In the genomic region with DNA sequence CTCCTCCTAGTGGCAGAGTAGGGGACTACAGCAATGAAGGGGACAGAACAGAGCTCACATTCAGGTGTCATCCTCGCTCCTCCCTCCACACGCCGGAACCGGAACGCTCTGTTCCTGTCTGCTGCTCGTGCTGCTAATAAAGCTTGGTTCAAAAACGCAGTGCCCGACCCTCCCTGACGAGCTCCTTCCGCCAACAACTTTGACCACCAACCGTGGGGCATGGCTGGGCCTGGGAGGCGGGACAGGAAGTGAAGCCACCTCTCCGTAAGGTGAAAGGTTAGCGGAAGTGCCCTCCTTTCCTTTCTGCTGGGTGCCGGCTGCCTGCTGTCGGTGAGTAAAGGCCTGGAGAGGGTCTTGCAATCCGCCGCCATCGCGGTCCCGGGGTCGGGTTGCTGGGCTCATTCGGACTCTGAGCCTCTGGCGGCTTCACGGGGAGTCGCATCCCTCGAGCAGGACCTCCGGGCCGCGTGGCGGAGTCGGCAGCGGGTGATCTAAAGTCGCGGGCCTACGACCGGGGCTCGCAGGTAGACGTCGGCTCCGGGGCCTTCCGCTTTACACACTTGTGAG, we compare ENCODE assay signal across 8 mouse cellular contexts. TPM values are rescaled to one million over a fixed set of nuclear protein-coding genes. Genes with fewer than 3 reads are reported as not detected.
A peak's percentile ranks its signal among the peaks of the same experiment; 100 is the strongest.
DNase-seq lines count a peak whose midpoint lies in the region; ATAC-seq and TF ChIP-seq lines count a peak whose summit lies in the region.

Rpl27 (plus strand) TSS at position 172 of the 567 bp plus-strand sequence.

- no peaks in the 10 kb centered on the region for H3K9me3 ChIP-seq in G1E (replicated peaks)
- no peaks in the 10 kb centered on the region for H3K9me3 ChIP-seq in forebrain, embryonic 16.5 days (ENCODE audit: control insufficient read depth, low read length)
- no peaks in the 10 kb centered on the region for H3K9me3 ChIP-seq in lung, embryonic 14.5 days (ENCODE audit: low read depth, low read length)

- ATAC-seq in G1E (ENCODE audit: extremely low read depth, insufficient number of reproducible peaks, low FRiP score, poor library complexity, severe bottlenecking), result peak; percentile 97
- ATAC-seq in forebrain, embryonic 16.5 days, result peak; percentile 99
- peak; percentile 99 for ATAC-seq in lung, embryonic 14.5 days (ENCODE audit: insufficient read depth)

- peak within 1 kb of the TSS; percentile 98 for H3K4me2 ChIP-seq in forebrain, embryonic 16.5 days (ENCODE audit: low read length)
- peak within 1 kb of the TSS; percentile 96 for H3K4me2 ChIP-seq in lung, embryonic 14.5 days

- H3K4me3 ChIP-seq in G1E (ENCODE audit: low read depth, low read length), result peak within 1 kb of the TSS; percentile 87
- H3K4me3 ChIP-seq in forebrain, embryonic 16.5 days (replicated peaks; ENCODE audit: low read length), result peak within 1 kb of the TSS; percentile 88
- H3K4me3 ChIP-seq in layer of hippocampus, adult 2 months, result peak within 1 kb of the TSS; percentile 71
- peak within 1 kb of the TSS; percentile 78 for H3K4me3 ChIP-seq in lung, embryonic 14.5 days (ENCODE audit: low read depth, low read length)
- H3K4me3 ChIP-seq in olfactory bulb, adult 2 months (ENCODE audit: insufficient read depth, low read depth, low read length), result peak within 1 kb of the TSS; percentile 82
- peak within 1 kb of the TSS; percentile 66 for H3K4me3 ChIP-seq in thymus, adult 2 months (ENCODE audit: control insufficient read depth, insufficient read depth, low read length)

- H3K27ac ChIP-seq in forebrain, embryonic 16.5 days (ENCODE audit: low read length), result peak within 1 kb of the TSS; percentile 79
- H3K27ac ChIP-seq in layer of hippocampus, adult 2 months, result peak within 1 kb of the TSS; percentile 95
- H3K27ac ChIP-seq in lung, embryonic 14.5 days (ENCODE audit: low read depth), result peak within 1 kb of the TSS; percentile 91
- peak within 1 kb of the TSS; percentile 72 for H3K27ac ChIP-seq in olfactory bulb, adult 2 months (ENCODE audit: insufficient read depth, low read depth, low read length)
- H3K27ac ChIP-seq in thymus, adult 2 months (ENCODE audit: control insufficient read depth, insufficient read depth, low read length), result peak within 1 kb of the TSS; percentile 40

- DNase-seq in G1E (ENCODE audit: low spot score), result peak; percentile 84
- peak; percentile 94 to 99 for DNase-seq in cerebellum, adult 18-20 months
- DNase-seq in heart, postnatal 36 days, result peak; percentile 92
- DNase-seq in layer of hippocampus, adult 2 months (ENCODE audit: low spot score in 2 of 2), result peak; percentile 96 to 99
- DNase-seq in lung, embryonic 14.5 days, result peak; percentile 99
- DNase-seq in thymus, adult 2 months, result peak; percentile 97

- intact Hi-C loops in heart, postnatal 36 days (cut with DNase I), result loop anchor here (2.0 kb wide), 1 partner anchor 25 kb away; the partner anchor contains the start of gene Vat1

- H3K27me3 ChIP-seq in G1E (ENCODE audit: insufficient read depth, low read length), result no peaks in the 10 kb centered on the region
- H3K27me3 ChIP-seq in forebrain, embryonic 16.5 days (replicated peaks; ENCODE audit: control insufficient read depth, insufficient read depth, low read length), result no peaks in the 10 kb centered on the region
- H3K27me3 ChIP-seq in lung, embryonic 14.5 days (ENCODE audit: insufficient read depth, low read length), result no peaks in the 10 kb centered on the region
- H3K27me3 ChIP-seq in thymus, adult 2 months (ENCODE audit: control insufficient read depth, insufficient read depth, low read length), result no peaks in the 10 kb centered on the region

- H3K4me1 ChIP-seq in G1E (ENCODE audit: insufficient read depth, low read depth, low read length), result peaks cover 27% of the 10 kb centered on the region
- peaks cover 12% of the 10 kb centered on the region for H3K4me1 ChIP-seq in forebrain, embryonic 16.5 days (replicated peaks; ENCODE audit: control insufficient read depth, insufficient read depth, low read length)
- no peaks in the 10 kb centered on the region for H3K4me1 ChIP-seq in lung, embryonic 14.5 days (ENCODE audit: insufficient read depth)
- peaks cover 4% of the 10 kb centered on the region; the same call in 1 of the 2 replicates for H3K4me1 ChIP-seq in olfactory bulb, adult 2 months (ENCODE audit: control insufficient read depth, insufficient read depth, low read length)
- H3K4me1 ChIP-seq in thymus, adult 2 months (replicated peaks; ENCODE audit: control insufficient read depth, insufficient read depth, low read length), result no peaks in the 10 kb centered on the region; the same call in 1 of the 2 replicates

- TF ChIP-seq POLR2A in olfactory bulb, adult 2 months (IDR thresholded peaks at IDR 0.05; ENCODE audit: insufficient read depth, low read depth, low read length), result peak; percentile 71
- peak; percentile 91 for TF ChIP-seq POLR2A in thymus, adult 2 months (IDR thresholded peaks at IDR 0.05; ENCODE audit: control insufficient read depth, extremely low read depth, insufficient read depth, low read length, poor library complexity)

- H3K36me3 ChIP-seq in G1E (replicated peaks), result peaks cover 36% of the 10 kb centered on the region
- peaks cover 10% of the 10 kb centered on the region; the same call in 1 of the 2 replicates for H3K36me3 ChIP-seq in forebrain, embryonic 16.5 days (ENCODE audit: control insufficient read depth, insufficient read depth)
- H3K36me3 ChIP-seq in lung, embryonic 14.5 days (ENCODE audit: insufficient read depth), result peaks cover 33% of the 10 kb centered on the region
- H3K36me3 ChIP-seq in thymus, adult 2 months (ENCODE audit: control insufficient read depth, insufficient read depth, low read length), result peaks cover 19% of the 10 kb centered on the region

- TF ChIP-seq CTCF in G1E (IDR thresholded peaks at IDR 0.05; ENCODE audit: low read depth, low read length), result peak; percentile 62
- TF ChIP-seq CTCF in layer of hippocampus, adult 2 months (conservative IDR thresholded peaks at IDR 0.05), result peak; percentile 69
- TF ChIP-seq CTCF in lung, embryonic 14.5 days (IDR thresholded peaks at IDR 0.05; ENCODE audit: low read depth), result peak; percentile 88
- TF ChIP-seq CTCF in olfactory bulb, adult 2 months (IDR thresholded peaks at IDR 0.05; ENCODE audit: insufficient read depth, low read depth, low read length), result no peak
- TF ChIP-seq CTCF in thymus, adult 2 months (IDR thresholded peaks at IDR 0.05; ENCODE audit: borderline replicate concordance, control insufficient read depth, extremely low read depth, insufficient read depth, low read length, poor library complexity), result peak; percentile 62; the same call in 1 of the 2 replicates

- under 1% methylated on average over 42 of the region's 42 CpGs for WGBS in forebrain, embryonic 16.5 days
- WGBS in lung, embryonic 14.5 days, result under 1% methylated on average over 42 of the region's 42 CpGs
- under 1% methylated on average over 42 of the region's 42 CpGs for WGBS in olfactory bulb, adult 2 months
- WGBS in thymus, adult 2 months, result under 1% methylated on average over 42 of the region's 42 CpGs

- peak within 1 kb of the TSS; percentile 92 for H3K9ac ChIP-seq in forebrain, embryonic 16.5 days (replicated peaks; ENCODE audit: low read depth, low read length)
- peak within 1 kb of the TSS; percentile 91 for H3K9ac ChIP-seq in lung, embryonic 14.5 days

RNA-seq across cellular contexts. Expression of gene Rpl27, which starts in this region (rescaled TPM):
- total RNA-seq in G1E (2014; fragmentation: Nextera tagmentation) (787 and 879 TPM in 2 replicates), G1E (2017) (1,687 and 2,225 TPM in 2 replicates)
- polyA plus RNA-seq in G1E (2012), result 444 and 1,039 TPM in 2 replicates
- 219 and 239 TPM in 2 replicates for polyA plus RNA-seq in forebrain, embryonic 16.5 days (2015; fragmentation: Nextera tagmentation; extraction: Ambion mirVana)
- total RNA-seq in heart, postnatal 36 days (2021), result 10 to 100 TPM; 48.2 to 52.4 TPM
- 10 to 100 TPM; 31.6 to 32.9 TPM for total RNA-seq in layer of hippocampus, adult 2 months (2021)
- 421 and 428 TPM in 2 replicates for polyA plus RNA-seq in lung, embryonic 14.5 days (2014; fragmentation: Nextera tagmentation; extraction: Ambion mirVana)
- polyA plus RNA-seq in olfactory bulb, adult 2 months (2012; ENCODE audit: insufficient read depth, insufficient read length, low replicate concordance, missing spikeins), result not detected in 2 replicates
- 666 and 730 TPM in 2 replicates for polyA plus RNA-seq in thymus, adult 2 months (2012; rRNA removed)

Comparison
In these comparisons a context has a peak if more than half of its experiments do, and no peak if none do; other contexts are left out.
1. Peak in every context shown above with its lines: DNase-seq, ATAC-seq, H3K4me3 ChIP-seq and H3K27ac ChIP-seq.
2. RNA of gene Rpl27 (total RNA-seq): 787 to 2,225 TPM in G1E; 48.2 to 52.4 TPM in heart, postnatal 36 days and 31.6 to 32.9 TPM in layer of hippocampus, adult 2 months; every median in the first group is over 10 times any median in the second.
3. H3K27ac ChIP-seq: peak in every context shown above with its lines; median percentile 95 in layer of hippocampus, adult 2 months; 91 in lung, embryonic 14.5 days; 79 in forebrain, embryonic 16.5 days; 72 in olfactory bulb, adult 2 months; 40 in thymus, adult 2 months.